Mouse (Mus musculus) forebrain, embryonic 11.5 days (tissue): ENCODE measurements around the gene Llgl2. TPM values are rescaled to one million over a fixed set of nuclear protein-coding genes. Genes with fewer than 3 reads are reported as not detected.

Source experiments
- ATAC-seq: fragments of 200-750 bp; cut with Nextera tagmentation; replicated peaks from 2 replicates; pipeline ENCODE4 v1.8.0; 2017; ENCODE audit warnings: moderate TSS enrichment; ENCODE audit not compliant: low FRiP score
- DNase-seq: peaks from one replicate; pipeline ENCODE4 v3.0.0-alpha.2; 2017; ENCODE audit warnings: low spot score
- H3K27ac ChIP-seq: fragments of 300-500 bp; sonication (generic); 2 replicates; pipeline ENCODE4 v1.5.1; 2014; ENCODE audit warnings: low read depth, low read length
- H3K27me3 ChIP-seq: fragments of 300-500 bp; sonication (generic); 2 replicates; pipeline ENCODE4 v1.6.1; 2014; ENCODE audit warnings: mild to moderate bottlenecking, low read length, mixed read lengths; ENCODE audit not compliant: control insufficient read depth, insufficient read depth
- H3K36me3 ChIP-seq: fragments of 300-500 bp; sonication (generic); 2 replicates; pipeline ENCODE4 v1.6.1; 2014; ENCODE audit warnings: mild to moderate bottlenecking, low read length, moderate library complexity, mixed read lengths; ENCODE audit not compliant: control insufficient read depth, insufficient read depth
- H3K4me1 ChIP-seq: fragments of 300-500 bp; sonication (generic); replicated peaks from 2 replicates; pipeline ENCODE4 v1.6.1; 2014; ENCODE audit warnings: low read length, mixed read lengths; ENCODE audit not compliant: control insufficient read depth, insufficient read depth
- H3K4me2 ChIP-seq: fragments of 300-500 bp; sonication (generic); 2 replicates; pipeline ENCODE4 v1.6.1; 2014; ENCODE audit warnings: low read depth, mild to moderate bottlenecking, low read length, moderate library complexity, mixed read lengths; ENCODE audit not compliant: severe bottlenecking
- H3K4me3 ChIP-seq: fragments of 300-500 bp; sonication (generic); 2 replicates; pipeline ENCODE4 v1.5.1; 2014; ENCODE audit warnings: low read depth, low read length
- H3K9ac ChIP-seq: fragments of 300-500 bp; sonication (generic); 2 replicates; pipeline ENCODE4 v1.6.1; 2014; ENCODE audit warnings: low read length
- H3K9me3 ChIP-seq: fragments of 300-500 bp; sonication (generic); 2 replicates; pipeline ENCODE4 v1.6.1; 2016; ENCODE audit warnings: low read length, mixed read lengths; ENCODE audit not compliant: control insufficient read depth
- WGBS: fragments of 180-500 bp; shearing (Covaris S2); extraction: QIAGEN DNeasy Blood & Tissue Kit; methylation state at CpG from one replicate; pipeline ENCODE4 v1.1.7; 2014; 5-methylcytosine and 5-hydroxymethylcytosine counted together
- polyA plus RNA-seq: library from polyadenylated mRNA; unstranded; fragments of >200 nt; fragmentation: Nextera tagmentation; extraction: Ambion mirVana; gene quantifications from 2 replicates; pipeline ENCODE4 v1.2.1, GENCODE M21; 2014

Gene Llgl2
- polyA plus RNA-seq, 1 experiment from 2014 or later = 3.9 TPM

DNA sequence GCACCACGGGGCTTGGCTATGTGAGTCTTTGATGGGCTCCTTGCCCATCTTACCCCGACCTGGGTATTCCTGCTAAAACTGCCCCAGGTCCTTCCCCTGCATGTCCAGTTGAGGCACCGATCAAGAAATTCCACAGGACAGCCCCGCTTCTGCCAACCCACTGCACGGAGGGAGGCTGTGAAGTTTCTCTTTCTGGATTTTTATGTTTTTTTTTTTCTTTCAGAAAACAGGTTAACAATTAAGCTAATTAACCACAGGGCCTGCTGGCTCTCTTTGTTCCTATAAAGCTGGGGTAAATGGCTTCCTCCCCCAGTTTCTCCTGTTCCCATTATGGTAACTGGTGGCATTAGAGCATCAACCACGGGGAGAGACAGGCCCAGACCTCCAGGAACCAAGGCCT is 10.2 kb downstream of the Llgl2 start:
- no peak for ATAC-seq
- Histone ChIP-seq H3K36me3 (no peaks in the 10 kb centered on the region), H3K9me3 (no peaks in the 10 kb centered on the region), H3K27me3 (no peaks in the 10 kb centered on the region; the same call in 1 of the 2 replicates), H3K4me1 (peaks cover 5% of the 10 kb centered on the region; the same call in 1 of the 2 replicates), H3K4me2 (no peak overlapping the region), H3K27ac (no peak overlapping the region), H3K9ac (peak overlapping the region; percentile 23; the same call in 1 of the 2 replicates), H3K4me3 (no peak overlapping the region)
- no peak for DNase-seq
- WGBS = 61% methylated on average over 6 of the region's 6 CpGs

DNA sequence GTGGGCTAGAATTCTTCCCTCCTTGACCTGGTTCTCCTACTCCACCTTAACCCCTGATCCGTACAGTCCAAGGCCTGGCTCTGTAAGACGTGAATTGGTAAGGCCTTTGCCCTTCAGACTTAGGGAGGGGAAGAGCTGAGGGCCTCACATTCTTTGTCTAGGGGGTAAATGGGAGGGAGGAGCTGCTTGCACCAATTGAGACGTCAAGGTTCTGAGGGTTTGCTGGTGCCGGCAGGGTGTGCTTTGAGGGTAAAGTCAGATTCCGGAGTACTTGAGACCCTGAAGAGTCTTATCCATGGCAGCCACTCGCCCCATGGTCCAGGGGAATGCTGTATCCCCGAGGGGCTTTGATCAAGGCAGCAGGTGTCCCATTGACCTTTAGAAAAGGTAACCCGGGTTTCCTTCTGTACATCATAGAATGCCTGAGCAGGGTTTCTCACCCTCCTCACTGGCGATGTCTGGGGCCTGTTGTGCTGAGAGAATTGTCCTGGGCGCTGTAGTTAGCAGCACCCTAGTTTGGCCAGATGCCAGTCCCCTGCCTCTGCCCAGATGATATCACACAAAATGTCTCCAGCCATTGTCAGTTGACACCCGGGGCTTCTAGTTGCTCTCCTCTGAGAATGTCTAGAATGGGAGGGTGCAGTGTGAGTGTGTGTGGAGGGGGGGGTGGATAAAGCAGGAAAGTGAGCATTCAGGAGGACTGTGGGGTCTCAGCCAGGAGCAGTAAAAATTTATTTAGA is 13.0 kb downstream of the Llgl2 start:
- Histone ChIP-seq H3K4me2 (no peak overlapping the region), H3K4me3 (no peak overlapping the region), H3K27ac (no peak overlapping the region), H3K27me3 (no peaks in the 10 kb centered on the region; the same call in 1 of the 2 replicates), H3K9ac (no peak overlapping the region), H3K4me1 (peaks cover 6% of the 10 kb centered on the region; the same call in 1 of the 2 replicates), H3K9me3 (no peaks in the 10 kb centered on the region), H3K36me3 (no peaks in the 10 kb centered on the region)
- 41% methylated on average over 11 of the region's 11 CpGs for WGBS
- DNase-seq = no peak
- ATAC-seq = no peak

DNA sequence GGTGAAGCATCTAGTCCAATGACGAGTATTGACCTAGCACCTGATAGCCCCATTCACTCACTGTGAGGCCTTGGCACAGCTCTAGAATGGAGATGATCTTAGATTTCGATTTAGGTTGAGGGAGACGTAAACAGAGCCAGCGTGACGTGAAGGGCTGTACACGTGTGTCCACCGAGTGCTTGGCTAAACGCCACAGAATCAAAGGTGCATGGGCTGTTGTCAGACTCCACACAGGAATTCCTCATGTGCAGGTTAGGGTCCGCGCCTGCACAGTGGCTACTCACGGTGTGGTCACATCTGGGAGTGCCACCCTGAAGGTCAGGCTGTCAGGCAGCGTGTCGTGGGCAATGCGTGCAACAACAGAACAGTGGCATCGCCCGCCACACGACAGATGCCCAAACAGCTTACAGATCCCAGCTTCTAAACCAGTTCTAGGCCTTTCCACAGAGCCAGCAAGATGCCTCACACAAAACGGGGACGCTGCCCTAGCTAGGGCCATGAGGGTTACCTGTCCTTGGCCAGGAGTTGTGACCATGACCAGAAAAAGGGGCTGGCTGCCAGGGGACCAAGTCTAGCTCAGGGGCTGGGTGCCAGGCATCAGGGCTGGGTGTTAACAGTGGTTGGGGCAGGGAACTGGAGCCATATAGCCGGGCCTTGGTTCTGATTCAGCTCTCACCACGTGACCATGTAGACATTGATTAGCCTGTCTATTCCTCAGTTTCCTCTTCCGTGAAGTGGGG is 13.9 kb downstream of the Llgl2 start:
- H3K36me3 ChIP-seq = no peaks in the 10 kb centered on the region
- no peak for ATAC-seq
- 92% methylated on average over 22 of the region's 22 CpGs for WGBS
- H3K27ac ChIP-seq = no peak overlapping the region
- H3K4me3 ChIP-seq = no peak overlapping the region
- peaks cover 12% of the 10 kb centered on the region; the same call in 1 of the 2 replicates for H3K4me1 ChIP-seq
- H3K9me3 ChIP-seq = no peaks in the 10 kb centered on the region
- H3K27me3 ChIP-seq = no peaks in the 10 kb centered on the region; the same call in 1 of the 2 replicates
- DNase-seq = no peak
- no peak overlapping the region for H3K4me2 ChIP-seq
- H3K9ac ChIP-seq = no peak overlapping the region

DNA sequence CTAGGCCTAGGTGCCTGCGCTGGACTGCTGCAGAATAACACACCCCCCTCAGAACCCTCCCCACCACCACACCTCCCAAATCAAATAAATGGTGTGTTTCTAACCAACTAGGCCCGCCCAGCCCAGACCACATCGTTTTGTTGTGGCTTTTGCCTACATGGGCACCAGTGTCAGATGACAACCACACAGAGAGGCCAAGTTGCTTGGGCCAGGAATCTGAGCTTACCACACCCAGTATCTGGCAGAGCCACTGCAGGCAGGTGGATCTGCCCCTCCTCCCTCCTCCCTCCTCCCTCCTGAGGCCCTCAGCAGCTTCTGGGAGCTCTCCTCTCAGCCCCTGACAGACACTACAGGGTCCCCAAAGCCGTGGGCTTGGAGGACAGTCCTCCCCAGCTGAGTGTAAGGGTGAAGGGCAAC is 15.1 kb downstream of the Llgl2 start:
- ATAC-seq (no peak), DNase-seq (no peak)
- Histone ChIP-seq H3K27ac (no peak overlapping the region), H3K9ac (no peak overlapping the region), H3K36me3 (no peaks in the 10 kb centered on the region), H3K27me3 (no peaks in the 10 kb centered on the region; the same call in 1 of the 2 replicates), H3K4me2 (no peak overlapping the region), H3K4me1 (peaks cover 12% of the 10 kb centered on the region; the same call in 1 of the 2 replicates), H3K4me3 (no peak overlapping the region), H3K9me3 (no peaks in the 10 kb centered on the region)
- WGBS = 49% methylated on average over 4 of the region's 4 CpGs

DNA sequence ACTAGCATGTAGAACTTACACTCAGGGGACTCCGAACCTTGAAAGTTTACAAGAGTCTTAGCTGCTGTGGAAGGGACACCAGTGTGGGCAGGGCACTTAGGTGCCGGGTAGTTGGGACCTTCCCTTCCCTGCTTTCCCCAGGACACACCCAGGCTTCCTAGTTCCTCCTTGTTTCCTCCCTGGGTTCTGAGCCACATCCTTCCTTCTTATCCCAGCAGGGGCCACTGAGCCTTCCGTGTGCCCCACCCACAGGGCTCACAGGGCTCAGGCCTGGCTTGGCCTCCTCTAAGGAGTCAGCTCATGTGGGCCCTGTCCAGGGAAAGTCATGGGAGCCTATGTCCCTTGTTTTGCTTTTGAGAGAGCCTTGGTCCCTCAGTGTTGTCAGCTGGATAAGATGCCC is 15.9 kb downstream of the Llgl2 start:
- WGBS = 54% methylated on average over 3 of the region's 3 CpGs
- no peak overlapping the region for H3K4me3 ChIP-seq
- H3K27ac ChIP-seq = no peak overlapping the region
- peaks cover 12% of the 10 kb centered on the region; the same call in 1 of the 2 replicates for H3K4me1 ChIP-seq
- no peak for DNase-seq
- no peaks in the 10 kb centered on the region; the same call in 1 of the 2 replicates for H3K27me3 ChIP-seq
- H3K36me3 ChIP-seq = no peaks in the 10 kb centered on the region
- ATAC-seq = no peak
- no peaks in the 10 kb centered on the region for H3K9me3 ChIP-seq
- no peak overlapping the region for H3K9ac ChIP-seq
- H3K4me2 ChIP-seq = no peak overlapping the region

DNA sequence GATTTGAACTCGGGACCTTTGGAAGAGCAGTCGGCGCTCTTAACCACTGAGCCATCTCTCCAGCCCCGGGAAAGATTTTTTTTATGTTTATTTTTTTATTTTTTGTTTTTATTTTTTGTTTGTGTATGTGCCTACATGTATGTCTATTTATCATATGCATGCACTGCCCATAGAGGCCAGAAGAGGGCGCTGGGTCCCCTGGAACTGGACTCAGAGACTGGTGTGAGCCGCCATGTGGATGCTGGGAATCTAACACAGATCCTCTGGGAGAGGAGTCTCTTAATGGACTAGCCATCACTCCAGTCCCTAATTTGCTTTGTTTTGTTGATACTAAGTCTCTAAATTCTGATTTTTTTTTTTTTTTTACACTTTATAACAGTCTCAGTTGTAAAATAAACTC is 17.2 kb downstream of the Llgl2 start:
- no peak for ATAC-seq
- 86% methylated on average over 6 of the region's 6 CpGs for WGBS
- Histone ChIP-seq H3K27ac (no peak overlapping the region), H3K4me3 (no peak overlapping the region), H3K9me3 (no peaks in the 10 kb centered on the region), H3K36me3 (no peaks in the 10 kb centered on the region), H3K27me3 (no peaks in the 10 kb centered on the region; the same call in 1 of the 2 replicates), H3K4me1 (peaks cover 11% of the 10 kb centered on the region; the same call in 1 of the 2 replicates), H3K4me2 (no peak overlapping the region), H3K9ac (no peak overlapping the region)
- no peak for DNase-seq

DNA sequence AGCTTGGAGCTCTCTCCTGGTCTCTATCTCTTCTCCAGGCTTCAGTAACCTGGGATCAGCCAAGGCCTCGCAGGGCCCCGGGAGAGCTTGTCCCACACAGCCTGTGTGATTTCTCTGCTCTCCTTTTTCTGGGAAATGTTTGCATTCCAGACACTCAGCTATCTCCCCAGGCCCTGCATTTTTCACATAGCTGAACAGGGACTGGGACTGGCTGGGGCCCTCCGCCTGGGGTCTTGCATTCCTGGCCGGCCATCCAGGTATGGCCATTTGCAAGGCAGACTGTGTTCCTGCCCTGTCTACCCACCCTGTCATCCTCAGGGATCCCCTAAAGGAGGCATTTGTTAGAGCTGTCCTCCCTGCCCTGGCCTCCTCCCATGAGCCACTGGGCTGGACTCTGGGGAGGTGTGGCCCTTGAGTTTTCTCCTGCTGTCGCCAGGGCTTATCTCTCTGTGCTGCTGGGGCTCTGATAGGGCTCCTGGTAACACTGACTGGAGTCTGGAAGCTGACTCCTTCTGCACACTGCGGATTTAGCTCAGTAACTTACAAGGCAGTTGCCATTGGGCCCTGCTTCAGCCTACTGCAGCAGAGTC is 18.2 kb downstream of the Llgl2 start:
- 25% methylated on average over 6 of the region's 6 CpGs for WGBS
- DNase-seq = peak; percentile 63
- Histone ChIP-seq H3K4me3 (no peak overlapping the region), H3K9me3 (no peaks in the 10 kb centered on the region), H3K4me1 (peaks cover 7% of the 10 kb centered on the region; the same call in 1 of the 2 replicates), H3K27ac (peak overlapping the region; percentile 15; the same call in 1 of the 2 replicates), H3K36me3 (no peaks in the 10 kb centered on the region), H3K4me2 (no peak overlapping the region), H3K27me3 (no peaks in the 10 kb centered on the region), H3K9ac (no peak overlapping the region)
- no peak for ATAC-seq

DNA sequence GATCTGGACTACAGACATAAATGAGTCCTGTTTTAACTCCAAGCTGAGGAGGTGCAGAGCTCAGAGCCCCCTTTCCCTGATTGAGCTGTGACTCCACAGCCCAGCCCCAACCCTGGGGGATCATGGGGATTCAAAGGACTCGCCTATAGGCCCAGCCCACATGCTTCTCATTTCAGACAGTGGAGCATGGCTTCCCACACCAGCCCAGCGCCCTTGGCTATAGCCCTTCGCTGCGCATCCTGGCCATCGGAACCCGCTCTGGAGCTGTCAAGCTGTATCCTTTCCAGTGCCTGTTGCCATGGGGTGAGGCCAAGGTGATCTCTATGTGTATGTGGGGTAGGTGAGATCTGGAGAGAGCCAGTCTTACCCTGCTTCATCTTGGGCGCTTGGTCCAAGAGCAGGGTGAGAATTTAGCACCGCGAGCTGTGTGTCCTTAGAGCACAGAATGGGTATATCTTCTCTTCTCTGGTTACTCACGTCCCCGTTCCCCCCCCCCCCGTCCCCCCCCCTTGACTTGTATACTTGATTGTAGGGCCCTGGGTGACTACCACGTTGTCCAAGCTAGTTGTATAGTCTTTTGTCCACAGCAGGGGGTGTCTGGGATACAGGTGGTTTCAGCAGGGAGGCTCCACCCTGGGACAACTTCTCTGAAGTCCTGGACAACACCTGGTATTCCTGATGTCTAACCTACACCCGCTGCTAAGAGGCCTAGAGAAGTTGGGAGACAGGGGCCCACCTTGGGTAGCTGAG is 19.5 kb downstream of the Llgl2 start:
- H3K4me1 ChIP-seq = peaks cover 7% of the 10 kb centered on the region; the same call in 1 of the 2 replicates
- no peaks in the 10 kb centered on the region for H3K36me3 ChIP-seq
- H3K27ac ChIP-seq = no peak overlapping the region
- ATAC-seq = no peak
- no peak overlapping the region for H3K4me2 ChIP-seq
- H3K9me3 ChIP-seq = no peaks in the 10 kb centered on the region
- no peak overlapping the region for H3K9ac ChIP-seq
- DNase-seq = no peak
- H3K27me3 ChIP-seq = no peaks in the 10 kb centered on the region
- WGBS = 84% methylated on average over 11 of the region's 14 CpGs
- H3K4me3 ChIP-seq = no peak overlapping the region
